Mouse (Mus musculus): ENCODE measurements at regions not wholly inside any gene's neighbourhood (a gene's known extent, or its start where the extent isn't known, plus 50 kb on each side); places are given as distances from the start of the nearest gene placed in this dataset.

DNA sequence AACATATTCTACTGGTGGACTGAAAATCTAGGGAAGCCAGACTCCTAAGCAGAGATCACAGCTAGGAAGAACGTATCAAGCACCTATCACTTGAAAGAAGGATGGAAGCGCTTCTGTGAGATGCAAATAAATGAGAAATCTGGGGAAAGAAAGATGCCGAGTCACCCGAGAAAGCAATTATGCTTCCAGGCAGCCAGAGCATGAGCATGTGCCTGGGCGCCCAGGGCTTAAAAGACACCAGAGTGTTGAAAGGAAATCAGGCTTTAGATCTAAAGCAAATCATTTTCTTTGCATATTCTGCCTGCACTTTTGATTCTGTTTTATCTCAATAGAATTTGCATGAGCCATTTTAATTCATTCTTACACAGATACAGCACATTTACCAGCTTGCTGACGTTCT, 466.5 kb upstream of the Dmac1 start:
- no peak for DNase-seq (ENCODE audit: extremely low spot score in 1 of 2, low spot score in 1 of 2)

DNA sequence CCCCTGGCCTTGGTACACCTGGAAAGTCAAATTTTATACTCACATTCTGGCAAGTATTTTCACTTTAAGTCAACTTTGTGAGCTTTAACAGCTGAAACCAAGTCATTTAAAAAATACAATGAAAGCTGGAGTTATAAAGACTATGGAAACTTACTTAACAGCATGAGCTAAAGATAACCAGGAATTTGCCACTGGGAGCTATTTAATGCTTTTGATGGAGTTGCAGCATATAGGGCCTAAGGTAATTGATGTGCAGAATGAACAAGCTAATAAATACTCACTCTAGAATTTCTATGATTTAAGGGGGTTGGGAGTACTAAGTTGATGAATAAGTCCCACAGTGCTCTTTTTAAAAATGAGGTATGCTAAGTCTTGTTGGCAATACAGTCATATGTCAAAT, 463.5 kb upstream of the Dmac1 start:
- no peak for DNase-seq (ENCODE audit: extremely low spot score in 1 of 2, low spot score in 1 of 2)

- DNase-seq (ENCODE audit: extremely low spot score in 1 of 2, low spot score in 1 of 2) = no peak
Observed at GRCm38 (mm10) chr4:75730798-75731400, 452.8 kb upstream of the Dmac1 start.

DNA sequence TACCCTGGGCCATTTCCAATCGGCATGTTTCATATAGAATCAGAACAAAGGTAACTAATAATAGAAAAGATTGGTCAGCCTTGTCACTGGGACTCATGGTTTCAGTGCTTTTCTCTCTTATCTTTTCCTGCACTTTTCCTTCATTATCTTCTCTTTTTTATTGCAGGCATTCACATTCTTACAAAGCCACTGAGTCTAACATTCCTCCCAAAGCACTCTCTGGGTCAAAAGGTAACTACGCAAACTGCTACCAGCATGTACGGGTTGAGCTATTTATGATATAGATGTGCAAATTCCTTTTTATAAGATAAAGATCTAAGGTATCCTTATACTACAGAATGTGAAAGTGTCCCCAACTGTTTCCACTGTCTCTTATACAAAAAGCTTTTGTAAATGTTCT, 436.5 kb upstream of the Dmac1 start:
- no peak for DNase-seq (ENCODE audit: extremely low spot score in 1 of 2, low spot score in 1 of 2)

- DNase-seq (ENCODE audit: extremely low spot score in 1 of 2, low spot score in 1 of 2) = no peak
Observed at GRCm38 (mm10) chr4:75713960-75714359, 435.9 kb upstream of the Dmac1 start.

GRCm38 (mm10) chr4:75700780-75701378, 422.8 kb upstream of the Dmac1 start:
- no peak for DNase-seq (ENCODE audit: extremely low spot score in 1 of 2, low spot score in 1 of 2)

DNA sequence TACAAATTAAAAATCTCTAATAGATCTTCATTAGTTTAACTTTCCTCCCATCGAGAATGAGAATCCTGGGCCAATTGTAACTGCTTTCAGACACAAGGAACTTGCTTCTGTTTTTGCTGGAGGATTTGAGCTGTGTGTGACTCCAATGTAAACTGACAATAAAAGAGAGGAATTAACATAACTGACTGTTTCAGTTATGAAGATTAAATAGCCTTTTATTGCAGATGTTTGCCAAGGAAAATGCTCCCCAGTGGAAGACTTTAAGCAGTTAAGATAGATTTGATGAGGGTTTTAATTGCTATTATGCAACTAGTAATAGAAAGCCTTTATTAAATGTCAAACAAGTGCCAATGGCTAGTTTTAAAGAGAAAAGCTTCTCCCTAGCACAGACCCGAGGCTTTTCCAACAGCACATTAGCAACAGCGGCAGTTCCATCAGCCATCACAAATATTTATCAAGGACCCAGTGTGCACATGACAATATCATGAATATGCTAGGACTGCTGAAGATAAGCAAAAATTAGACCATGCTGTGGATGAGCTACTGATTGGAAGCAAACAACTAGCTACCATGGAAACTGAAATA, 398.6 kb upstream of the Dmac1 start:
- no peak for DNase-seq (ENCODE audit: extremely low spot score in 1 of 2, low spot score in 1 of 2)

- no peak for DNase-seq (ENCODE audit: extremely low spot score in 1 of 2, low spot score in 1 of 2)
Observed at GRCm38 (mm10) chr4:75641046-75641445, 362.9 kb upstream of the Dmac1 start.

DNA sequence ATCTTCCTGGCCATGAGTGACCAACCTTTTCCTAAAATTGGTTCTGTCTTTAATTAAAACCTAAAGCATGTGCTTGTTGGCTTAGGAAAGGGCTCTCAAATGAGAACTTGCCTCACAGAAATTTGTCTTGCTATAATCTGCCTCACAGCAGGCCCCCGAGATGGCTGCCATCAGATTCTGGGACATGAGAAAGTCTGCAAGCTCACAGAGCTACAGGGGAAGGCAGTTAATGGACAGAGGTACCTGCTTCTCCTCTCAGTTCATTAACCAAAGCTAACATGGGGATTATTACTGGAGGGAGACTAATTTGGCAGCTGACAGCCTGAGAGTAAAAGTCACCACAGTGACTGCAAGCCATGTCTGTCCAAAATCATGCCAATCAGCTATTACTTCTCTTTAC, 358.5 kb upstream of the Dmac1 start:
- no peak for DNase-seq (ENCODE audit: extremely low spot score in 1 of 2, low spot score in 1 of 2)

GRCm38 (mm10) chr4:75589901-75590300, 311.8 kb upstream of the Dmac1 start:
- no peak for DNase-seq (ENCODE audit: extremely low spot score in 1 of 2, low spot score in 1 of 2)

- no peak for DNase-seq (ENCODE audit: extremely low spot score in 1 of 2, low spot score in 1 of 2)
Observed at GRCm38 (mm10) chr4:75588095-75588875, 310.2 kb upstream of the Dmac1 start.

DNA sequence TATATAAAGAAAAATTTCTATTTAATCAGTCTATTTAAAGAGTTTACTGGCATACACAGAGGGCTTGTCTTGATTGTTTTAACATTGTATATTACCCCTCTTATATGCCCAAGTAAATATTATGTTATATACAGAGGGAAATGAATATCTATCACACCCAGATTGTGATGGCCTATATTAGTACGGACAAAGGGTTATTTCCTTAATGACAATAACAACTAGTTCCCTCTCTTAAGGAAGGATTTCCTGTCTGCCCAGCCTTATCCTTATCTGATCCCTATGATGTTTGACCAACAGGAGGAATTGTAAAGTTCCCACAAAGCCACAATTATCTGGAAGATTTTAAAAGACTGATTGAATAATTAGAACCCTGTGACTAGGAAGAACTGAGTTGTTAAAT, 301.8 kb upstream of the Dmac1 start:
- no peak for DNase-seq (ENCODE audit: extremely low spot score in 1 of 2, low spot score in 1 of 2)

GRCm38 (mm10) chr4:75572603-75573002, 294.5 kb upstream of the Dmac1 start:
- no peak for DNase-seq (ENCODE audit: extremely low spot score in 1 of 2, low spot score in 1 of 2)

DNA sequence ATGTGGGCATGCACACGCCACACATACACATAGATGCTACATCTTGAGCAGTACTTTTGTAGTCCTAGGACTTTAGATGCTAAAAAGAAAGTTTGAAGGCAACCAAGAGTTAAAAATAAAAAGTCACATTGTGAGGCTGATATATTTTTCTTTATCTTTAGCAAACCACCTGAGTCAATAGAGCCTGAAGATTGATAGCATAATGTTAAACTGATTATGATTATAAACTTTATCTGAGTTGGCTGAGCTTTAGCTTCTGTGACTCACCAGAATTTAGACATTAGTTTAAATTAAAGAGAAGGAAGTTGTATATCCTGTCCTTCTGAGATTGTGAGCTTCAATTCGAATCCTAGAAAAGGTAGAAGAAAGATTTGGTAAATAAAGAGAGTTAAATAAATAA, 289.5 kb upstream of the Dmac1 start:
- DNase-seq (ENCODE audit: extremely low spot score in 1 of 2, low spot score in 1 of 2) = no peak

- DNase-seq (ENCODE audit: extremely low spot score in 1 of 2, low spot score in 1 of 2) = peak in 1 of 2 experiments; percentile 3
Observed at GRCm38 (mm10) chr4:75562480-75562879, 284.4 kb upstream of the Dmac1 start.

DNA sequence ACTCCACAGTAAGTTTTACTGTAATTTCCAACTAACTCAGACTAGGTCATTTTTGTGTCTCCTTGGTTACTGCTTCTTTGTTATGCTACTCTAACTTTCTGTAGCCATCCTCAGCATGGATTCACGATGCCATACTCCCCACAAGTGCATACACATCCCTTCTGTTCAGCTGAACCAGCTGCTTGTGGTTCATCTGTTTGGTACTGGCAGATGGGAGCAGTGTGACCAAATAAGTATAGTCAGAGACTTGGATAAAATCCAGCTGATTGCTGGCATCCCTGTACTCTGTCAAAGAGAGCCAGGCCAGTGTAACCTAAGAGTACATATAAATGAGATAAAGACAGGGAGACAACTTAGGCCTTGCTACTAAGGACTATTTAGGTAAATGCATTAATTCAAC, 283.7 kb upstream of the Dmac1 start:
- DNase-seq (ENCODE audit: extremely low spot score in 1 of 2, low spot score in 1 of 2) = peak in 1 of 2 experiments; percentile 4

- no peak for DNase-seq (ENCODE audit: extremely low spot score in 1 of 2, low spot score in 1 of 2)
Observed at GRCm38 (mm10) chr4:75537787-75538186, 259.7 kb upstream of the Dmac1 start.

GRCm38 (mm10) chr4:75535067-75535466, 257.0 kb upstream of the Dmac1 start:
- DNase-seq (ENCODE audit: extremely low spot score in 1 of 2, low spot score in 1 of 2) = no peak

DNA sequence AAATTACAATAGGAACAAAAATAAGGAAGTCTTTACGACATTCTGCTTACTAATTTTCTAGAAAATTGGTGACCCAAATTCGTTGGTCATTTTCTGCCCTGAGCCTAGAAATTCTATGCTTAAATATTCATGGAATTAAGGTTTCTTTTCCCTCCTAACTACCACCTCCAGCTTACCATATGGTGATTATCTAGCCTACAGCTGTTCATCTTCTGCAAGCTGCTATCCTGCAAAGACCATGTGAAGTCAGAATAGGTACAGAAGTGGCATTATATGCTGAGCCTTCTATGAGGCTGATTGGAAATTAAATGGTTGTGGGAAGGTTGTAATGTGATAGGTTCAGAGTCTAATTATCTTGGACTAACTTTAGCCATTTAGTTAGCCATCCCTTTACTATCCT, 251.5 kb upstream of the Dmac1 start:
- no peak for DNase-seq (ENCODE audit: extremely low spot score in 1 of 2, low spot score in 1 of 2)

GRCm38 (mm10) chr4:75517459-75518158, 239.5 kb upstream of the Dmac1 start:
- DNase-seq (ENCODE audit: extremely low spot score in 1 of 2, low spot score in 1 of 2) = no peak

Measured in layer of hippocampus, postnatal 25 days (tissue).